Mouse (Mus musculus) stomach, embryonic 14.5 days (tissue): ENCODE results near the gene Adamts5. TPM values are rescaled to one million over a fixed set of nuclear protein-coding genes. Genes with fewer than 3 reads are reported as not detected.

Experiments
- ATAC-seq: fragments of 200-750 bp; cut with Nextera tagmentation; 2 replicates; pipeline ENCODE4 v1.8.0; 2017; ENCODE audit warnings: low read depth, moderate TSS enrichment; ENCODE audit not compliant: insufficient number of reproducible peaks, insufficient read depth, low FRiP score
- H3K27ac ChIP-seq: fragments of 300-500 bp; sonication (generic); 2 replicates; pipeline ENCODE4 v1.5.1; 2014; ENCODE audit warnings: mild to moderate bottlenecking, low read length, moderate library complexity, mixed read lengths
- H3K27me3 ChIP-seq: fragments of 300-500 bp; sonication (generic); 2 replicates; pipeline ENCODE4 v1.6.1; 2014; ENCODE audit warnings: low read length, control low read depth, mixed read lengths; ENCODE audit not compliant: control insufficient read depth, insufficient read depth
- H3K36me3 ChIP-seq: fragments of 300-500 bp; sonication (generic); 2 replicates; pipeline ENCODE4 v1.6.1; 2014; ENCODE audit warnings: mild to moderate bottlenecking, control low read depth, low read length, moderate library complexity, mixed read lengths; ENCODE audit not compliant: control insufficient read depth, insufficient read depth
- H3K4me1 ChIP-seq: fragments of 300-500 bp; sonication (generic); 2 replicates; pipeline ENCODE4 v1.6.1; 2014; ENCODE audit warnings: low read length, control low read depth, mixed read lengths; ENCODE audit not compliant: control insufficient read depth, insufficient read depth
- H3K4me2 ChIP-seq: fragments of 300-500 bp; sonication (generic); replicated peaks from 2 replicates; pipeline ENCODE4 v1.6.1; 2014; ENCODE audit warnings: low read depth, low read length, control low read depth
- H3K4me3 ChIP-seq: fragments of 300-500 bp; sonication (generic); 2 replicates; pipeline ENCODE4 v1.5.1; 2014; ENCODE audit warnings: low read depth, low read length, control low read depth
- H3K9ac ChIP-seq: fragments of 300-500 bp; sonication (generic); replicated peaks from 2 replicates; pipeline ENCODE4 v1.6.1; 2014; ENCODE audit warnings: low read depth, mild to moderate bottlenecking, control low read depth, low read length, moderate library complexity, mixed read lengths
- H3K9me3 ChIP-seq: fragments of 300-500 bp; sonication (generic); 2 replicates; pipeline ENCODE4 v1.6.1; 2016; ENCODE audit warnings: low read depth, low read length, control low read depth; ENCODE audit not compliant: control insufficient read depth
- WGBS: fragments of 180-500 bp; shearing (Covaris S2); extraction: QIAGEN DNeasy Blood & Tissue Kit; methylation state at CpG from one replicate; pipeline ENCODE4 v1.1.7; 2014; 5-methylcytosine and 5-hydroxymethylcytosine counted together
- polyA plus RNA-seq: library from polyadenylated mRNA; unstranded; fragments of >200 nt; fragmentation: Nextera tagmentation; extraction: Ambion mirVana; gene quantifications from 2 replicates; pipeline ENCODE4 v1.2.1, GENCODE M21; 2014

The Adamts5 gene
- polyA plus RNA-seq = 2.9 and 3.4 TPM in 2 replicates

DNA sequence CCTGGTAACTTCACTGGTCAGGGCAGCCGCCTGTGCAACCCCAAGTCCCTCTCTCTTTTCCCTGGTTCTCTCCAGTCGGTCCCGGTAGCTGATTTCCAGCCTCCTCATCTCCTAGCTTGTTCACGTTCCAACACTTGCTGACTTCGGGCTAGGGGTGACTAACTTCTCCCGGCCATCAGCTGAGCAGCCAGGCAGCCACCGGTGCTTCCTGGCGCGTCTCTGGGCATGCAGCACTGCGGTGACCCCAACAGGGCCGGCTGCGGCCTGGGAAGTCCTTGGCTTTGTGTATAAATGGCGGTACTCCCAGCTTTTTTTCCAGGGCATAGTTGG is at the start of gene Adamts5:
Adamts5 (minus strand) TSS at position 248 of the 330 bp plus-strand sequence.
- Histone ChIP-seq H3K27me3 (no peaks in the 10 kb centered on the region; the same call in 1 of the 2 replicates), H3K36me3 (no peaks in the 10 kb centered on the region), H3K9ac (peak within 1 kb of the TSS; percentile 22; the same call in 1 of the 2 replicates), H3K4me2 (peak within 1 kb of the TSS; percentile 91), H3K4me3 (peak within 1 kb of the TSS; percentile 58), H3K27ac (peak within 1 kb of the TSS; percentile 52; the same call in 1 of the 2 replicates), H3K4me1 (peaks cover 5% of the 10 kb centered on the region; the same call in 1 of the 2 replicates), H3K9me3 (no peaks in the 10 kb centered on the region)
- ATAC-seq = no peak
- WGBS = 7% methylated on average over 13 of the region's 13 CpGs

GRCm38 (mm10) chr16:85950356-85950755 is 48.7 kb upstream of the Adamts5 start:
- Histone ChIP-seq H3K9ac (no peak overlapping the region), H3K9me3 (no peaks in the 10 kb centered on the region), H3K27ac (no peak overlapping the region), H3K27me3 (no peaks in the 10 kb centered on the region), H3K4me2 (no peak overlapping the region), H3K36me3 (no peaks in the 10 kb centered on the region), H3K4me3 (no peak overlapping the region), H3K4me1 (no peaks in the 10 kb centered on the region)
- no peak for ATAC-seq
- 55% methylated on average over 2 of the region's 2 CpGs for WGBS

DNA sequence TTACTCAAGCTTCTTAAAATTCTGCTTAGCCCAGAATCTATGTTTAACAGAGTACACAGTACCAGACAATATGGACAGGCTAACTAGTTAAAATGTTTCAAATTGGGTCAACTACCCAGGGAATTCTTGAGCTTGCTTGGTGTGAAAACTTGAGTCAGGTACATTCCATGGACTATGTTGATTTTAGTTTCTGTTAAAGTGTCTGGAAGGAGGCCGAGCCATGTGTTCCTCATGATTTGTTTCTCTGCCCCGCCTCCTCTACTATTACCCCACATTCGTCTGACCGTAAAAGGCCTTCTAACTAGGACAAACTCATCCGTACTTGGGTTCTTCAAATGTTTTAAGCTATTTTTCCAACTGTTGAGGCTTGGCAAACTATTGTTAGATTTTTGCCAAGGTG is 24.4 kb upstream of the Adamts5 start:
- Histone ChIP-seq H3K9me3 (no peaks in the 10 kb centered on the region), H3K4me2 (no peak overlapping the region), H3K4me3 (no peak overlapping the region), H3K36me3 (no peaks in the 10 kb centered on the region), H3K27ac (no peak overlapping the region), H3K4me1 (no peaks in the 10 kb centered on the region), H3K27me3 (no peaks in the 10 kb centered on the region), H3K9ac (no peak overlapping the region)
- 85% methylated on average over 5 of the region's 5 CpGs for WGBS
- ATAC-seq = no peak

GRCm38 (mm10) chr16:85922454-85922853 is 20.8 kb upstream of the Adamts5 start:
- H3K9ac ChIP-seq = no peak overlapping the region
- no peak overlapping the region for H3K27ac ChIP-seq
- H3K4me3 ChIP-seq = no peak overlapping the region
- H3K27me3 ChIP-seq = no peaks in the 10 kb centered on the region
- H3K9me3 ChIP-seq = no peaks in the 10 kb centered on the region
- 48% methylated on average over 1 of the region's 1 CpGs for WGBS
- H3K4me1 ChIP-seq = no peaks in the 10 kb centered on the region
- ATAC-seq = no peak
- no peaks in the 10 kb centered on the region for H3K36me3 ChIP-seq
- H3K4me2 ChIP-seq = no peak overlapping the region

DNA sequence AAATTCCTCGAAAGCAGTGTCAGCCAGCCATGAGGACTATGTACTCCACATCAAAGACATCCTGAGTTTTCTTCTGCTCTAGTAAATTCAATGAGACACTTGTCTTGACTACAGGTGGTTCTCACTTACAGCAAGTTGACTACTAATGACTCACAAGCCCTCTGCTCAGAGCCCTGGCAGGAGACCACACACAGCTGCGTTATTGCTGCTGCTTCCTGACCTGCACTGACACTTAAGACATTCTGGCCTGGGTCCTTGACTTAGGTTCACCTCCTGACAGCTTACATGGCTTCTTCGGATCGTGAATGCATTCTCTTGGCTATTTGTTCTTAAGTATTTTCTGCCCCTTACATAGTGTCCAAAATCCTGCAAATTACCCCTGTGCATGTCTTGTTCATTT is 18.5 kb upstream of the Adamts5 start:
- no peaks in the 10 kb centered on the region for H3K4me1 ChIP-seq
- no peak overlapping the region for H3K4me2 ChIP-seq
- no peak for ATAC-seq
- no peak overlapping the region for H3K4me3 ChIP-seq
- H3K36me3 ChIP-seq = no peaks in the 10 kb centered on the region
- no peak overlapping the region for H3K27ac ChIP-seq
- WGBS = 58% methylated on average over 4 of the region's 4 CpGs
- H3K9ac ChIP-seq = no peak overlapping the region
- H3K9me3 ChIP-seq = no peaks in the 10 kb centered on the region
- no peaks in the 10 kb centered on the region for H3K27me3 ChIP-seq

DNA sequence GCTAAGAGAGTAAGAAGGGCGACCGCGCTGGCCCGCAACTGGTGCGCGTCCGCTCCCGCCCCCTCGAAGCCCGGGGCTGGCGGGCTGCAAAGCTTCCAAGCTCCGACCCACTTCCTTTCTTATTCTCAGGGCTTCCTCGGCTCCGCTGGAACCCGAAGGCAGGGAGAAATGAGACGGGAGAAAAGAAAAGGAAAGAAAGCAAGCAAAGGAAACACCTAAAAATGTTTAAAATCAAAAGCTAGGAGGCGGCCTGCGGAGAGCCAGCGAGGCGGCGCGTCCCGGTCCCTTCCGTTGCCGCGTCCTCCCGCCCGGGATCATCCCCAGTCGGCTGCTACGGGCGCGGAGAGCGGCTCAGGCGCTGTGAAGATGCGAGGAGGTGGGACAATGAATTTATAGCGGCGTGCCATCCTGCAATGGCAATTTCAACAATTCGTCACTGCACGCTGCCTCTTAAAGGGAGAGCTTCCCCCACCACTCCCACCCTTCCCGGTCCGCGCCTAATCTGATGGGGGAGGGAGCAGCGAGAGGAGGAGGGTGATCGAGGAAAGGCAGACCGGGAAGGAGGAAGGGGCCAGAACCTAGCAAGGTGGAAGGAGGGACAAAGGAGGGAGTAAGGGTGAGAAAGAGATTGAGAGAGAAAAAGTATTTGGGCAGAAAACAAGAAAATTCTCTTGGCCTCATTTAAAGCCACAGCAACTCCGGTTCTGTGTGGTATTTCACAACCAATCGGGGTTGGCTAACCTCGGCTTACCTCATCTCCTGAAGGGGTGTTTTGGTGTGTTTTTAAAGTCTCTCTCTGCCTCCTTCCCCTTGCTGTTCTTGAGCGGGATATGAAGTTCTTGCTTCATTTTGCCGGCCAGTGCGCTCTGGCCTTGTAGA is 687 bp downstream of the Adamts5 start:
- H3K4me2 ChIP-seq = peak overlapping the region; percentile 91
- H3K4me1 ChIP-seq = peaks cover 5% of the 10 kb centered on the region; the same call in 1 of the 2 replicates
- no peaks in the 10 kb centered on the region for H3K36me3 ChIP-seq
- H3K27ac ChIP-seq = peak overlapping the region; percentile 52; the same call in 1 of the 2 replicates
- peak overlapping the region; percentile 58 for H3K4me3 ChIP-seq
- H3K9ac ChIP-seq = peak overlapping the region; percentile 22; the same call in 1 of the 2 replicates
- 1% methylated on average over 51 of the region's 51 CpGs for WGBS
- peak; percentile 64; the same call in 1 of the 2 replicates for ATAC-seq
- H3K9me3 ChIP-seq = no peaks in the 10 kb centered on the region
- H3K27me3 ChIP-seq = no peaks in the 10 kb centered on the region; the same call in 1 of the 2 replicates

DNA sequence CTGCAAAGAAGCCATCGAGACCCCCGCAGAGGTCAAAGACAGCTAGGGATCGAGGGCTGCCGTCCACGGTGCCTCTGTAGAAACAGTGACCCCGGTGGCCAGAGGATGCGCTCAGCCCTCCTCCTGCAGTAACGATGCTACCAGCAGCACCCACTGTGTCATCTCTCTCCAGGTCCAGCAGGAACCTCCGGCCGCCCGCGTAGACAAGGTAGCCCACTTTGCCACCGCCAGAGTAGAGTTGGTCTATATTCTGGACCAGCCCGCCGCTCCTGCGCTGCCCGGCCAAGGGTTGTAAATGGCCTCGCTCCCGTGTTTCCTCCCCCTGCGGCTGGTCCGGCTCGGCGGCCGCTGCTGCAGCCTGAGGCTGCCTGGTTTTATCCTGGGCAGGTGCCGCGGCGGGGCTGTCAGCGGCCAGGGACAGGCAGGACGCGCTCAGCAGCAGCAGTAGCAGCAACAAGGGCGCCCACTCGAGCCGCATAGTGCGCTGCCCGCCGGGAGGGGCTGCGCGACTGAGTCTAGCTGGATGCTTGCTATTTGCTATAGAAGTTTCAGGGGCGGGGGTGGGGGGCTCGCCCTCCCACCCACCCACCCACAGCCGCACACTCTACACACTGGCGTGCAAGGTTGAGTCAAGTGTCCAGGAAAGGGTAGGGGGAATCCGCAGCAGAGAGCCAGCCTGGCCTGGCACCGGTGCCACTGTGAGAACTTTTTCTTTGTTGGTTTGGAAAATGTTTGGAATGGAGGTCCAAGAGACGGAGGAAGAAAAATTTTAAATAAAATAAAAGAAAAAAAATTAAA is 1.6 kb downstream of the Adamts5 start:
- Histone ChIP-seq H3K9me3 (no peaks in the 10 kb centered on the region), H3K27ac (peak overlapping the region; percentile 52; the same call in 1 of the 2 replicates), H3K4me2 (peak overlapping the region; percentile 91), H3K9ac (peak overlapping the region; percentile 22; the same call in 1 of the 2 replicates), H3K36me3 (no peaks in the 10 kb centered on the region), H3K4me3 (peak overlapping the region; percentile 58), H3K27me3 (no peaks in the 10 kb centered on the region; the same call in 1 of the 2 replicates), H3K4me1 (peaks cover 5% of the 10 kb centered on the region; the same call in 1 of the 2 replicates)
- under 1% methylated on average over 45 of the region's 45 CpGs for WGBS
- no peak for ATAC-seq

DNA sequence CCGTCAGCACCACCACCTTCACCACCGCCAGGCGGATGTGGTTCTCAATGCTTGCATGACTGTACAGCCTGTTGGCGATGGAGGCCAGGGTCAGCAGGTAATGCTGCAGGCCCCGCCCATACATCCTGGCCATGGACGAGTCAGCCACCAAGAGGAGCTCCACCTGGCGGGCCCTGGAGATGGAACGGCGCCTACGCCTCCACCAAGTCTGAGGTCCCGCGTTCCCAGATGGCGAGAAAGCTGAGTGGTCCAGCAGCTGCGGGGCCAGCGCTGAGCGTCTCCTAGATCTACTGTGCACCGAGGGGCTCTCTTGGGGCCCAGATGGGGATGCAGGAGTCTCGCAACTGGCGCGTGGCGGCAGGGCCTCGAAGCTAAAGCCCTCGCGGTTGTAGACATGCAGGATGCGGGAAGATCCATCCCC is 2.3 kb downstream of the Adamts5 start:
- H3K27me3 ChIP-seq = no peaks in the 10 kb centered on the region; the same call in 1 of the 2 replicates
- 20% methylated on average over 25 of the region's 25 CpGs for WGBS
- peak overlapping the region; percentile 22; the same call in 1 of the 2 replicates for H3K9ac ChIP-seq
- H3K9me3 ChIP-seq = no peaks in the 10 kb centered on the region
- peak; percentile 18; the same call in 1 of the 2 replicates for ATAC-seq
- H3K4me1 ChIP-seq = peaks cover 5% of the 10 kb centered on the region; the same call in 1 of the 2 replicates
- no peaks in the 10 kb centered on the region for H3K36me3 ChIP-seq
- H3K27ac ChIP-seq = no peak overlapping the region
- H3K4me2 ChIP-seq = peak overlapping the region; percentile 91
- peak overlapping the region; percentile 58 for H3K4me3 ChIP-seq
